ENCODE assay signal across 9 mouse cellular contexts in genomic region chr4:105160470-105160869, GRCm38 (mm10). TPM values are rescaled to one million over a fixed set of nuclear protein-coding genes. Genes with fewer than 3 reads are reported as not detected.
A peak's percentile ranks its signal among the peaks of the same experiment; 100 is the strongest.
DNase-seq lines count a peak whose midpoint lies in the region; ATAC-seq lines count a peak whose summit lies in the region.
"Had no signal": no experiment of that assay in that cellular context is flagged by ENCODE, and none has a peak within 500 bp of the region (broad histone marks: within the 10 kb centered on the region; RNA-seq: fewer than 3 reads in every experiment).

No protein-coding gene starts in this region.

- no peaks in the 10 kb centered on the region; the same call in 1 of the 2 replicates for H3K27me3 ChIP-seq in heart, embryonic 13.5 days (replicated peaks)
- H3K27me3 ChIP-seq in lung, embryonic 16.5 days (ENCODE audit: control insufficient read depth, insufficient read depth, low read depth, low read length) = no peaks in the 10 kb centered on the region; the same call in 1 of the 2 replicates
- H3K27me3 ChIP-seq in limb, embryonic 11.5 days (ENCODE audit: control insufficient read depth, insufficient read depth, low read length) = no peaks in the 10 kb centered on the region
- no peaks in the 10 kb centered on the region for H3K27me3 ChIP-seq in stomach, embryonic 15.5 days (replicated peaks)

- no peak for ATAC-seq in heart, embryonic 13.5 days (ENCODE audit: extremely low read depth, insufficient number of reproducible peaks, low FRiP score, low TSS enrichment)
- ATAC-seq in lung, embryonic 16.5 days (ENCODE audit: low read depth) = no peak
- ATAC-seq in limb, embryonic 11.5 days (ENCODE audit: insufficient number of reproducible peaks, low FRiP score, low TSS enrichment, low read depth) = no peak
- ATAC-seq in stomach, embryonic 15.5 days (ENCODE audit: insufficient read depth, low FRiP score, low read depth) = no peak

- H3K4me1 ChIP-seq in heart, embryonic 13.5 days = peaks cover 17% of the 10 kb centered on the region
- H3K4me1 ChIP-seq in lung, embryonic 16.5 days (replicated peaks; ENCODE audit: control insufficient read depth, insufficient read depth, low read length) = peaks cover 9% of the 10 kb centered on the region; the same call in 1 of the 2 replicates
- H3K4me1 ChIP-seq in limb, embryonic 11.5 days (ENCODE audit: control insufficient read depth, insufficient read depth, low read length) = peaks cover 30% of the 10 kb centered on the region
- H3K4me1 ChIP-seq in stomach, embryonic 15.5 days = 0 out of 2 replicates have a peak, but pooled peaks cover 2% of the 10 kb centered on the region

- 83% methylated on average over 6 of the region's 6 CpGs for WGBS in heart, embryonic 13.5 days
- WGBS in lung, embryonic 16.5 days = 81% methylated on average over 6 of the region's 6 CpGs
- WGBS in limb, embryonic 11.5 days = 75% methylated on average over 6 of the region's 6 CpGs
- 87% methylated on average over 6 of the region's 6 CpGs for WGBS in stomach, embryonic 15.5 days

- H3K9ac ChIP-seq in heart, embryonic 13.5 days = no peak overlapping the region
- H3K9ac ChIP-seq in lung, embryonic 16.5 days (ENCODE audit: low read length) = no peak overlapping the region
- H3K9ac ChIP-seq in limb, embryonic 11.5 days (ENCODE audit: low read length) = no peak overlapping the region
- no peak overlapping the region for H3K9ac ChIP-seq in stomach, embryonic 15.5 days
- H3K9ac ChIP-seq: liver, embryonic 15.5 days had no signal

- H3K9me3 ChIP-seq in heart, embryonic 13.5 days = no peaks in the 10 kb centered on the region
- no peaks in the 10 kb centered on the region for H3K9me3 ChIP-seq in lung, embryonic 16.5 days (ENCODE audit: control insufficient read depth, low read length)
- no peaks in the 10 kb centered on the region for H3K9me3 ChIP-seq in limb, embryonic 11.5 days (ENCODE audit: control insufficient read depth, low read length)
- H3K9me3 ChIP-seq in stomach, embryonic 15.5 days = no peaks in the 10 kb centered on the region
- H3K9me3 ChIP-seq: liver, embryonic 15.5 days had no signal

- H3K36me3 ChIP-seq in heart, embryonic 13.5 days = peaks cover 22% of the 10 kb centered on the region
- H3K36me3 ChIP-seq in lung, embryonic 16.5 days (ENCODE audit: control insufficient read depth, insufficient read depth, low read length) = no peaks in the 10 kb centered on the region; the same call in 1 of the 2 replicates
- H3K36me3 ChIP-seq in limb, embryonic 11.5 days (ENCODE audit: control insufficient read depth, insufficient read depth, low read length) = 0 out of 2 replicates have a peak, but pooled peaks cover 2% of the 10 kb centered on the region
- H3K36me3 ChIP-seq in stomach, embryonic 15.5 days = 0 out of 2 replicates have a peak, but pooled peaks cover 3% of the 10 kb centered on the region
- H3K36me3 ChIP-seq: liver, embryonic 15.5 days had no signal

- peak overlapping the region; percentile 84 for H3K4me2 ChIP-seq in heart, embryonic 13.5 days
- H3K4me2 ChIP-seq in lung, embryonic 16.5 days (ENCODE audit: low read depth, low read length) = peak overlapping the region; percentile 40
- H3K4me2 ChIP-seq in limb, embryonic 11.5 days (ENCODE audit: low read depth, severe bottlenecking) = peak overlapping the region; percentile 79
- peak overlapping the region; percentile 13; the same call in 1 of the 2 replicates for H3K4me2 ChIP-seq in stomach, embryonic 15.5 days
- H3K4me2 ChIP-seq: liver, embryonic 15.5 days had no signal

- H3K27ac ChIP-seq in heart, embryonic 13.5 days (replicated peaks) = no peak overlapping the region
- no peak overlapping the region for H3K27ac ChIP-seq in lung, embryonic 16.5 days (ENCODE audit: low read length)
- H3K27ac ChIP-seq in limb, embryonic 11.5 days (replicated peaks; ENCODE audit: low read depth, low read length) = no peak overlapping the region
- no peak overlapping the region for H3K27ac ChIP-seq in stomach, embryonic 15.5 days
- H3K27ac ChIP-seq: liver, embryonic 15.5 days had no signal

- H3K4me3 ChIP-seq in heart, embryonic 13.5 days = peak overlapping the region; percentile 91; the same call in 1 of the 2 replicates
- H3K4me3 ChIP-seq in lung, embryonic 16.5 days (ENCODE audit: low read length) = peak overlapping the region; percentile 13
- H3K4me3 ChIP-seq in limb, embryonic 11.5 days (ENCODE audit: low read depth, low read length) = 0 out of 2 replicates have a peak overlapping the region, but pooled peaks have one; percentile 99
- 0 out of 2 replicates have a peak overlapping the region, but pooled peaks have one; percentile 5 for H3K4me3 ChIP-seq in stomach, embryonic 15.5 days (replicated peaks)

- no peak for DNase-seq in heart, adult 18-20 months
- no peak for DNase-seq in lung, postnatal 14 days
- no peak for DNase-seq in limb, embryonic 11.5 days (ENCODE audit: low spot score)
- DNase-seq in frontal cortex, postnatal 36 days (ENCODE audit: low spot score in 2 of 2) = no peak
- no peak for DNase-seq in gastrocnemius, postnatal 25 days

RNA-seq across cellular contexts. Expression of gene Plpp3, which starts 3.3 kb away (rescaled TPM):
- polyA plus RNA-seq in heart, embryonic 13.5 days (2015; fragmentation: Nextera tagmentation; extraction: Ambion mirVana) = 30.9 and 31.2 TPM in 2 replicates
- 10 to 100 TPM; 56.4 to 57.5 TPM for total RNA-seq in heart, adult 18-20 months (2021)
- polyA plus RNA-seq in lung, embryonic 16.5 days (2015; fragmentation: Nextera tagmentation; extraction: Ambion mirVana) = 92.1 and 94.2 TPM in 2 replicates
- polyA plus RNA-seq in limb, embryonic 11.5 days (2014; fragmentation: Nextera tagmentation; extraction: Ambion mirVana) = 76.1 and 81.8 TPM in 2 replicates
- 61.7 and 62.9 TPM in 2 replicates for polyA plus RNA-seq in stomach, embryonic 15.5 days (2015; fragmentation: Nextera tagmentation; extraction: Ambion mirVana)
- total RNA-seq in gastrocnemius, postnatal 25 days (2021) = 10 to 100 TPM; 43.7 to 50.2 TPM

RNA-seq across cellular contexts. Expression of gene Prkaa2, which starts 50.8 kb away (rescaled TPM):
- polyA plus RNA-seq in heart, embryonic 13.5 days (2015; fragmentation: Nextera tagmentation; extraction: Ambion mirVana) = 30.5 and 33.9 TPM in 2 replicates
- total RNA-seq in heart, adult 18-20 months (2021) = 10 to 100 TPM; 80.1 to 83.8 TPM
- polyA plus RNA-seq in lung, embryonic 16.5 days (2015; fragmentation: Nextera tagmentation; extraction: Ambion mirVana) = 2.1 and 2.8 TPM in 2 replicates
- polyA plus RNA-seq in limb, embryonic 11.5 days (2014; fragmentation: Nextera tagmentation; extraction: Ambion mirVana) = 0.58 and 0.72 TPM in 2 replicates
- polyA plus RNA-seq in stomach, embryonic 15.5 days (2015; fragmentation: Nextera tagmentation; extraction: Ambion mirVana) = 2.2 and 2.5 TPM in 2 replicates
- 100 to 1,000 TPM; 105 to 119 TPM for total RNA-seq in gastrocnemius, postnatal 25 days (2021)

Comparison
In these comparisons a context has a peak if more than half of its experiments do, and no peak if none do; other contexts are left out.
1. H3K4me2 ChIP-seq: peak in every context shown above with its lines; median percentile 84 in heart, embryonic 13.5 days; 79 in limb, embryonic 11.5 days; 40 in lung, embryonic 16.5 days; 13 in stomach, embryonic 15.5 days.
2. H3K4me3 ChIP-seq: peak in every context shown above with its lines; median percentile 99 in limb, embryonic 11.5 days; 91 in heart, embryonic 13.5 days; 13 in lung, embryonic 16.5 days; 5 in stomach, embryonic 15.5 days.